In the genomic region with DNA sequence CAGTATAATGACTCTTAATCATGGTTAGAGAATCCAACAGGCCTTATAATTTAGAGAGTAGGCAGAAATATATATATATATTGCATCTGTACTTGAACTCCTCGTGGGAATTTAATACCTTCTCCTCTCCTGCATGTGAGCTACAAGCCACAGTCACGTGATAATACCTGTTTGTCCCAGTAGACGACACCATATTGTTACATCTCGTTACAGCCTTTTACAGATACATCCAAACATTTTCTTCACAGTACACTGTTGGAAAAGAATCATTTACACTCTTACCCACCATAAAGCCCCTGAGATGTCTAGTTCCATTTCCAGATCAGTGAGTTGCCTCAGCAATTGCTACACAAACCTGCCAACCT, we compare ENCODE assay signal across 8 mouse cellular contexts. TPM values are rescaled to one million over a fixed set of nuclear protein-coding genes. Genes with fewer than 3 reads are reported as not detected.
DNase-seq lines count a peak whose midpoint lies in the region; ATAC-seq lines count a peak whose summit lies in the region.

No protein-coding gene starts in this region.

- peak overlapping the region; percentile 72 for H3K4me2 ChIP-seq in kidney, embryonic 15.5 days
- H3K4me2 ChIP-seq in hindbrain, embryonic 15.5 days = peak overlapping the region; percentile 79
- peak overlapping the region; percentile 77 for H3K4me2 ChIP-seq in midbrain, embryonic 14.5 days (ENCODE audit: low read length)

- ATAC-seq in kidney, embryonic 15.5 days (replicated peaks; ENCODE audit: low FRiP score) = no peak
- no peak for ATAC-seq in hindbrain, embryonic 15.5 days (ENCODE audit: low FRiP score, low read depth)
- ATAC-seq in midbrain, embryonic 14.5 days (ENCODE audit: low FRiP score, low TSS enrichment) = no peak

- H3K4me1 ChIP-seq in kidney, embryonic 15.5 days = peaks cover 13% of the 10 kb centered on the region
- no peaks in the 10 kb centered on the region for H3K4me1 ChIP-seq in brown adipose tissue, adult 24 weeks (ENCODE audit: control insufficient read depth, insufficient read depth, insufficient read length, low read length)
- H3K4me1 ChIP-seq in hindbrain, embryonic 15.5 days (replicated peaks) = peaks cover 17% of the 10 kb centered on the region
- 0 out of 2 replicates have a peak, but pooled peaks cover 10% of the 10 kb centered on the region for H3K4me1 ChIP-seq in midbrain, embryonic 14.5 days (ENCODE audit: control insufficient read depth, insufficient read depth, low read length)

- peak overlapping the region; percentile 83 for H3K4me3 ChIP-seq in kidney, embryonic 15.5 days (replicated peaks)
- H3K4me3 ChIP-seq in brown adipose tissue, adult 24 weeks (ENCODE audit: insufficient read depth, low read depth, low read length) = peak overlapping the region; percentile 92
- H3K4me3 ChIP-seq in hindbrain, embryonic 15.5 days = peak overlapping the region; percentile 92
- H3K4me3 ChIP-seq in midbrain, embryonic 14.5 days (replicated peaks; ENCODE audit: low read depth, low read length) = peak overlapping the region; percentile 90

- no peaks in the 10 kb centered on the region for H3K9me3 ChIP-seq in kidney, embryonic 15.5 days (replicated peaks)
- H3K9me3 ChIP-seq in hindbrain, embryonic 15.5 days = no peaks in the 10 kb centered on the region
- H3K9me3 ChIP-seq in midbrain, embryonic 14.5 days (ENCODE audit: control insufficient read depth, low read length) = peaks cover 4% of the 10 kb centered on the region; the same call in 1 of the 2 replicates

- H3K27ac ChIP-seq in kidney, embryonic 15.5 days = peak overlapping the region; percentile 92; the same call in 1 of the 2 replicates
- no peak overlapping the region for H3K27ac ChIP-seq in brown adipose tissue, adult 24 weeks (replicated peaks; ENCODE audit: low read depth, low read length)
- peak overlapping the region; percentile 95 for H3K27ac ChIP-seq in hindbrain, embryonic 15.5 days (replicated peaks)
- peak overlapping the region; percentile 86 for H3K27ac ChIP-seq in midbrain, embryonic 14.5 days (replicated peaks; ENCODE audit: low read depth, low read length)

- DNase-seq in kidney, adult 18-20 months = no peak
- DNase-seq in midbrain, embryonic 14.5 days = no peak
- DNase-seq in right cerebral cortex, adult 18-20 months = no peak
- no peak for DNase-seq in frontal cortex, adult 2 months (ENCODE audit: extremely low spot score in 1 of 2, low spot score in 1 of 2)
- no peak for DNase-seq in urinary bladder, postnatal 14 days (ENCODE audit: low spot score)

- H3K36me3 ChIP-seq in kidney, embryonic 15.5 days = peaks cover 25% of the 10 kb centered on the region
- peaks cover 20% of the 10 kb centered on the region for H3K36me3 ChIP-seq in hindbrain, embryonic 15.5 days
- H3K36me3 ChIP-seq in midbrain, embryonic 14.5 days (ENCODE audit: control insufficient read depth, insufficient read depth, low read length) = peaks cover 23% of the 10 kb centered on the region

- H3K27me3 ChIP-seq in kidney, embryonic 15.5 days = no peaks in the 10 kb centered on the region
- no peaks in the 10 kb centered on the region for H3K27me3 ChIP-seq in hindbrain, embryonic 15.5 days
- H3K27me3 ChIP-seq in midbrain, embryonic 14.5 days (ENCODE audit: control insufficient read depth, insufficient read depth, low read length) = no peaks in the 10 kb centered on the region

- 39% methylated on average over 4 of the region's 4 CpGs for WGBS in kidney, embryonic 15.5 days
- WGBS in hindbrain, embryonic 15.5 days = 30% methylated on average over 4 of the region's 4 CpGs
- WGBS in midbrain, embryonic 14.5 days = 40% methylated on average over 4 of the region's 4 CpGs

- H3K9ac ChIP-seq in kidney, embryonic 15.5 days = peak overlapping the region; percentile 80
- peak overlapping the region; percentile 99 for H3K9ac ChIP-seq in hindbrain, embryonic 15.5 days
- peak overlapping the region; percentile 91 for H3K9ac ChIP-seq in midbrain, embryonic 14.5 days (replicated peaks; ENCODE audit: low read length)

RNA-seq across cellular contexts. Expression of a gene that starts 0.8 kb away (rescaled TPM):
- 62.8 and 68.0 TPM in 2 replicates for polyA plus RNA-seq in kidney, embryonic 15.5 days (2015; fragmentation: Nextera tagmentation; extraction: Ambion mirVana)
- polyA plus RNA-seq in brown adipose tissue, adult 24 weeks (2012; ENCODE audit: insufficient read depth, insufficient read length, missing spikeins) = 11.2 and 11.3 TPM in 2 replicates
- polyA plus RNA-seq in hindbrain, embryonic 15.5 days (2015; fragmentation: Nextera tagmentation; extraction: Ambion mirVana) = 132 and 135 TPM in 2 replicates
- polyA plus RNA-seq in midbrain, embryonic 14.5 days (2014; fragmentation: Nextera tagmentation; extraction: Ambion mirVana) = 92.1 and 113 TPM in 2 replicates
- polyA plus RNA-seq in frontal cortex, adult 2 months (2012; rRNA removed) = 112 and 115 TPM in 2 replicates

RNA-seq across cellular contexts. Expression of a gene that starts 19.7 kb away (rescaled TPM):
- 1.6 and 2.0 TPM in 2 replicates for polyA plus RNA-seq in kidney, embryonic 15.5 days (2015; fragmentation: Nextera tagmentation; extraction: Ambion mirVana)
- polyA plus RNA-seq in brown adipose tissue, adult 24 weeks (2012; ENCODE audit: insufficient read depth, insufficient read length, missing spikeins) = 1.2 TPM in 1 of 2 replicates, not detected in the other
- polyA plus RNA-seq in hindbrain, embryonic 15.5 days (2015; fragmentation: Nextera tagmentation; extraction: Ambion mirVana) = 0.18 and 0.96 TPM in 2 replicates
- polyA plus RNA-seq in midbrain, embryonic 14.5 days (2014; fragmentation: Nextera tagmentation; extraction: Ambion mirVana) = 2.0 TPM in 1 of 2 replicates, not detected in the other
- 0.48 and 0.78 TPM in 2 replicates for polyA plus RNA-seq in frontal cortex, adult 2 months (2012; rRNA removed)

RNA-seq across cellular contexts. Expression of a gene that starts 28.1 kb away (rescaled TPM):
- polyA plus RNA-seq in kidney, embryonic 15.5 days (2015; fragmentation: Nextera tagmentation; extraction: Ambion mirVana) = 12.0 and 13.9 TPM in 2 replicates
- polyA plus RNA-seq in brown adipose tissue, adult 24 weeks (2012; ENCODE audit: insufficient read depth, insufficient read length, missing spikeins) = not detected in 2 replicates
- polyA plus RNA-seq in hindbrain, embryonic 15.5 days (2015; fragmentation: Nextera tagmentation; extraction: Ambion mirVana) = 0.10 TPM in 1 of 2 replicates, not detected in the other
- polyA plus RNA-seq in midbrain, embryonic 14.5 days (2014; fragmentation: Nextera tagmentation; extraction: Ambion mirVana) = not detected in 2 replicates
- polyA plus RNA-seq in frontal cortex, adult 2 months (2012; rRNA removed) = not detected in 2 replicates

RNA-seq across cellular contexts. Expression of a gene that starts 46.0 kb away (rescaled TPM):
- polyA plus RNA-seq in kidney, embryonic 15.5 days (2015; fragmentation: Nextera tagmentation; extraction: Ambion mirVana) = 4.2 and 6.2 TPM in 2 replicates
- 3.3 and 5.9 TPM in 2 replicates for polyA plus RNA-seq in brown adipose tissue, adult 24 weeks (2012; ENCODE audit: insufficient read depth, insufficient read length, missing spikeins)
- 5.0 and 7.2 TPM in 2 replicates for polyA plus RNA-seq in hindbrain, embryonic 15.5 days (2015; fragmentation: Nextera tagmentation; extraction: Ambion mirVana)
- polyA plus RNA-seq in midbrain, embryonic 14.5 days (2014; fragmentation: Nextera tagmentation; extraction: Ambion mirVana) = 2.5 and 7.9 TPM in 2 replicates
- 8.3 and 8.7 TPM in 2 replicates for polyA plus RNA-seq in frontal cortex, adult 2 months (2012; rRNA removed)

Comparison
In these comparisons a context has a peak if more than half of its experiments do, and no peak if none do; other contexts are left out.
1. RNA of a gene that starts 28.1 kb away (polyA plus RNA-seq): 12.0 to 13.9 TPM in kidney, embryonic 15.5 days; 0.10 TPM in hindbrain, embryonic 15.5 days, not detected in midbrain, embryonic 14.5 days, not detected in brown adipose tissue, adult 24 weeks and not detected in frontal cortex, adult 2 months; every median in the first group is over 10 times any median in the second.
2. Peak in every context shown above with its lines, with median percentiles within 50 percentile points of each other: H3K4me2 ChIP-seq, H3K4me3 ChIP-seq and H3K9ac ChIP-seq.